Mouse (Mus musculus) thymus, adult 2 months (tissue): Measurements from ENCODE around the gene Rpe. TPM values are rescaled to one million over a fixed set of nuclear protein-coding genes. Genes with fewer than 3 reads are reported as not detected.
A peak's percentile ranks its signal among the peaks of the same experiment; 100 is the strongest.
"Not testable (repeated sequence)": the region's sequence is repeated elsewhere in the genome, so short reads cannot be mapped to it uniquely, and the experiment has no call there.

ENCODE experiments used
- DNase-seq: peaks from one replicate; pipeline ENCODE4 v3.0.0; 2021
- H3K27ac ChIP-seq: fragments of 200-500 bp; 2 replicates; pipeline ENCODE4 v1.5.1; 2012; ENCODE audit warnings: low read length, control low read depth; ENCODE audit not compliant: control insufficient read depth, insufficient read depth
- H3K27me3 ChIP-seq: fragments of 200-500 bp; 2 replicates; pipeline ENCODE4 v1.6.1; 2012; ENCODE audit warnings: mild to moderate bottlenecking, low read length, moderate library complexity, mixed read lengths; ENCODE audit not compliant: control insufficient read depth, insufficient read depth
- H3K36me3 ChIP-seq: fragments of 200-500 bp; 2 replicates; pipeline ENCODE4 v1.6.1; 2012; ENCODE audit warnings: mild to moderate bottlenecking, low read length, moderate library complexity; ENCODE audit not compliant: control insufficient read depth, insufficient read depth
- H3K4me1 ChIP-seq: fragments of 200-500 bp; replicated peaks from 2 replicates; pipeline ENCODE4 v1.6.1; 2012; ENCODE audit warnings: low read length; ENCODE audit not compliant: control insufficient read depth, insufficient read depth
- H3K4me3 ChIP-seq: fragments of 200-500 bp; 2 replicates; pipeline ENCODE4 v1.5.1; 2012; ENCODE audit warnings: mild to moderate bottlenecking, low read length, control low read depth, moderate library complexity; ENCODE audit not compliant: control insufficient read depth, insufficient read depth
- CTCF ChIP-seq: fragments of 200-500 bp; IDR thresholded peaks from 2 replicates; pipeline ENCODE4 v1.5.1; 2012; ENCODE audit warnings: mild to moderate bottlenecking, control low read depth, low read length, moderate library complexity, borderline replicate concordance; ENCODE audit not compliant: control insufficient read depth, poor library complexity, insufficient read depth; ENCODE audit errors: extremely low read depth
- POLR2A ChIP-seq: fragments of 200-500 bp; IDR thresholded peaks from 2 replicates; pipeline ENCODE4 v1.6.1; 2012; ENCODE audit warnings: mild to moderate bottlenecking, low read length, control low read depth, moderate library complexity; ENCODE audit not compliant: control insufficient read depth, poor library complexity, insufficient read depth; ENCODE audit errors: extremely low read depth
- WGBS: fragments of 180-500 bp; shearing (Covaris S2); methylation state at CpG from one replicate; pipeline ENCODE4 v1.1.7; 2018; 5-methylcytosine and 5-hydroxymethylcytosine counted together
- polyA plus RNA-seq: library from polyadenylated mRNA; depleted of rRNA; stranded (reverse); fragments of >200 nt; gene quantifications from 2 replicates; pipeline ENCODE4 v1.2.3, GENCODE M21; 2012

The Rpe gene
- polyA plus RNA-seq, 1 experiment: 23.6 TPM

GRCm38 (mm10) chr1:66695296-66695695, 5.3 kb upstream of the Rpe start:
- Histone ChIP-seq H3K27me3 (no peaks in the 10 kb centered on the region), H3K36me3 (no peaks in the 10 kb centered on the region), H3K4me3 (no peak overlapping the region), H3K27ac (no peak overlapping the region), H3K4me1 (no peaks in the 10 kb centered on the region; the same call in 1 of the 2 replicates)
- DNase-seq: no peak
- 94% methylated on average over 7 of the region's 7 CpGs for WGBS
- TF ChIP-seq CTCF: no peak
- no peak for TF ChIP-seq POLR2A

GRCm38 (mm10) chr1:66699630-66700029, 1.0 kb upstream of the Rpe start:
- H3K36me3 ChIP-seq, H3K27ac ChIP-seq, DNase-seq, H3K27me3 ChIP-seq, H3K4me3 ChIP-seq, H3K4me1 ChIP-seq: not testable (repeated sequence)
- WGBS: 97% methylated on average over 10 of the region's 10 CpGs

- TF ChIP-seq CTCF (no peak), POLR2A (no peak)
- DNase-seq: no peak
- Histone ChIP-seq H3K27me3 (no peaks in the 10 kb centered on the region), H3K36me3 (peaks cover 5% of the 10 kb centered on the region; the same call in 1 of the 2 replicates), H3K4me3 (no peak overlapping the region), H3K4me1 (peaks cover 4% of the 10 kb centered on the region; the same call in 1 of the 2 replicates), H3K27ac (no peak overlapping the region)
- 77% methylated on average over 5 of the region's 5 CpGs for WGBS
Measured at GRCm38 (mm10) chr1:66700149-66700692, 410 bp upstream of the Rpe start.

GRCm38 (mm10) chr1:66701576-66701940, 927 bp downstream of the Rpe start:
- no peak for DNase-seq
- H3K4me3 ChIP-seq: peak overlapping the region; percentile 68
- TF ChIP-seq CTCF (no peak), POLR2A (no peak)
- H3K36me3 ChIP-seq: peaks cover 10% of the 10 kb centered on the region
- H3K4me1 ChIP-seq: peaks cover 4% of the 10 kb centered on the region; the same call in 1 of the 2 replicates
- 28% methylated on average over 2 of the region's 2 CpGs for WGBS
- H3K27me3 ChIP-seq: no peaks in the 10 kb centered on the region
- H3K27ac ChIP-seq: no peak overlapping the region; the same call in 1 of the 2 replicates

GRCm38 (mm10) chr1:66702623-66703345, 2.2 kb downstream of the Rpe start:
- 52% methylated on average over 4 of the region's 4 CpGs for WGBS
- Histone ChIP-seq H3K36me3 (peaks cover 18% of the 10 kb centered on the region), H3K27me3 (no peaks in the 10 kb centered on the region), H3K27ac (no peak overlapping the region), H3K4me3 (no peak overlapping the region), H3K4me1 (peaks cover 4% of the 10 kb centered on the region; the same call in 1 of the 2 replicates)
- no peak for DNase-seq
- TF ChIP-seq CTCF: no peak
- no peak for TF ChIP-seq POLR2A

- 93% methylated on average over 6 of the region's 6 CpGs for WGBS
Measured at GRCm38 (mm10) chr1:66704523-66704922, 3.9 kb downstream of the Rpe start.

GRCm38 (mm10) chr1:66712859-66713258, 12.2 kb downstream of the Rpe start:
- no peak overlapping the region for H3K4me3 ChIP-seq
- no peak for DNase-seq
- peaks cover 54% of the 10 kb centered on the region for H3K36me3 ChIP-seq
- WGBS: 87% methylated on average over 3 of the region's 3 CpGs
- no peaks in the 10 kb centered on the region for H3K27me3 ChIP-seq
- H3K27ac ChIP-seq: no peak overlapping the region
- TF ChIP-seq CTCF (no peak), POLR2A (no peak)
- H3K4me1 ChIP-seq: 0 out of 2 replicates have a peak, but pooled peaks cover 2% of the 10 kb centered on the region

More at GRCm38 (mm10) chr1:66704523-66704922, 3.9 kb downstream of the Rpe start:
- Histone ChIP-seq H3K27me3 (no peaks in the 10 kb centered on the region), H3K4me3 (no peak overlapping the region), H3K27ac (no peak overlapping the region), H3K36me3 (peaks cover 30% of the 10 kb centered on the region), H3K4me1 (peaks cover 4% of the 10 kb centered on the region; the same call in 1 of the 2 replicates)
- DNase-seq: no peak
- TF ChIP-seq POLR2A (no peak), CTCF (no peak)
